Mouse (Mus musculus) liver, embryonic 13.5 days (tissue): ENCODE data around the gene Sort1. TPM values are rescaled to one million over a fixed set of nuclear protein-coding genes. Genes with fewer than 3 reads are reported as not detected.
A peak's percentile ranks its signal among the peaks of the same experiment; 100 is the strongest.

Experiments
- ATAC-seq: fragments of 200-750 bp; cut with Nextera tagmentation; 2 replicates; pipeline ENCODE4 v1.8.0; 2017; ENCODE audit warnings: low read depth, mild to moderate bottlenecking, moderate number of reproducible peaks, moderate library complexity
- DNase-seq: peaks from one replicate; pipeline ENCODE4 v3.0.0; 2022
- H3K27ac ChIP-seq: fragments of 300-500 bp; sonication (generic); 2 replicates; pipeline ENCODE4 v1.5.1; 2015; ENCODE audit warnings: moderate library complexity, mild to moderate bottlenecking, inconsistent platforms
- H3K27me3 ChIP-seq: fragments of 300-500 bp; sonication (generic); 2 replicates; pipeline ENCODE4 v1.6.1; 2015; ENCODE audit warnings: mild to moderate bottlenecking, inconsistent platforms
- H3K36me3 ChIP-seq: fragments of 300-500 bp; sonication (generic); 2 replicates; pipeline ENCODE4 v1.6.1; 2015; ENCODE audit warnings: mild to moderate bottlenecking, inconsistent platforms
- H3K4me1 ChIP-seq: fragments of 300-500 bp; sonication (generic); replicated peaks from 2 replicates; pipeline ENCODE4 v1.6.1; 2015; ENCODE audit warnings: inconsistent platforms
- H3K4me2 ChIP-seq: fragments of 300-500 bp; sonication (generic); 2 replicates; pipeline ENCODE4 v1.6.1; 2015; ENCODE audit warnings: inconsistent platforms, mild to moderate bottlenecking, moderate library complexity
- H3K4me3 ChIP-seq: fragments of 300-500 bp; sonication (generic); replicated peaks from 2 replicates; pipeline ENCODE4 v1.5.1; 2015; ENCODE audit warnings: mild to moderate bottlenecking, inconsistent platforms
- H3K9ac ChIP-seq: fragments of 300-500 bp; sonication (generic); 2 replicates; pipeline ENCODE4 v1.6.1; 2015; ENCODE audit warnings: mild to moderate bottlenecking, inconsistent platforms
- H3K9me3 ChIP-seq: fragments of 300-500 bp; sonication (generic); replicated peaks from 2 replicates; pipeline ENCODE4 v1.6.1; 2016; ENCODE audit warnings: inconsistent platforms
- WGBS: fragments of 180-500 bp; shearing (Covaris S2); methylation state at CpG from one replicate; pipeline ENCODE4 v1.1.7; 2015; ENCODE audit not compliant: insufficient replicate concordance; 5-methylcytosine and 5-hydroxymethylcytosine counted together
- polyA plus RNA-seq: library from polyadenylated mRNA; unstranded; fragments of >200 nt; fragmentation: Nextera tagmentation; extraction: Ambion mirVana; gene quantifications from 2 replicates; pipeline ENCODE4 v1.2.1, GENCODE M21; 2015

The Sort1 gene
- polyA plus RNA-seq, 1 experiment from 2014 or later: 2.6 TPM

DNA sequence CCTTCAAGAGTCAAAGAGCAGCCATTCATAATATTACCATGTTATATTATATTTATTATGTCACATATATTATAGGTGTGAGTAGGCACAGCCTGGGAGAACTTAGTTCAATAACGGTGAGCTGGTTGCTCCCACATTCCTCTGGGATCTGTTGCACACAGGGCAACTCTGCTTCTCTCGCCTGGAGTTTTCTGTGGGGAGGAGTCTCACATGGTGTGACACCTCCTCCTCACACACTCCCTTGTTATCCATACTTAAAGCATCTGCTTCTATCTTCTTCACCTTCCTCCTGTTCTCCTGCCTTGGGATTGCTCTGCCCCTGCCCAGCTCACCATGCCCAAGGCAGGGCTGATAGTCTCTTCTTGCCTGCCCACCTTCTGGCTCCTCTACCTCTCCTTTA, 57.2 kb downstream of the Sort1 start:
- no peak for DNase-seq
- no peak for ATAC-seq
- Histone ChIP-seq H3K4me2 (no peak overlapping the region), H3K9ac (no peak overlapping the region), H3K27ac (no peak overlapping the region), H3K4me3 (no peak overlapping the region), H3K36me3 (peaks cover 26% of the 10 kb centered on the region; the same call in 1 of the 2 replicates), H3K27me3 (no peaks in the 10 kb centered on the region), H3K9me3 (no peaks in the 10 kb centered on the region), H3K4me1 (no peaks in the 10 kb centered on the region; the same call in 1 of the 2 replicates)
- whole genome bisulfite sequencing: 61% methylated on average over 2 of the region's 2 CpGs

DNA sequence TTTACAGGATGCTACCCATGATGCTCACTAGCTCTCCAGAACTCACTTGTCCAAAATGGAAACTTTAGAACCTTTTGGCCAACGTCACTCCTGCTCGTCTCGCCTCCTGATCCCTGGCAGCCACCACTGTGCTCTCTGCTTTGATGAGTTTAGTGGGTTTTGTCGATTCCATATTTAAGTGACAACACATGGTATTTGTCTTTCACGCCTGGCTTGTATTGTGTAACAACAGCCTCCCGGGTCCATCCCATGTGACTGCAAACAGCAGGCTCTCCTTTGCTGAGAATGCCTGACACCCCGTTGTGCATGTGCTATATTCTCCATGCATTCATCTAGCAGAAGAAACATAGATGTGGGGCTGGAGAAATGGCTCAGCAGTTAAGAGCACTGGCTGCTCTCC, 58.3 kb downstream of the Sort1 start:
- ATAC-seq (no peak), DNase-seq (no peak)
- peaks cover 30% of the 10 kb centered on the region; the same call in 1 of the 2 replicates for H3K36me3 ChIP-seq
- H3K9me3 ChIP-seq: no peaks in the 10 kb centered on the region
- WGBS: 74% methylated on average over 7 of the region's 7 CpGs
- H3K4me3 ChIP-seq: no peak overlapping the region
- no peaks in the 10 kb centered on the region for H3K4me1 ChIP-seq
- H3K9ac ChIP-seq: no peak overlapping the region
- H3K27me3 ChIP-seq: no peaks in the 10 kb centered on the region
- no peak overlapping the region for H3K4me2 ChIP-seq
- H3K27ac ChIP-seq: no peak overlapping the region

DNA sequence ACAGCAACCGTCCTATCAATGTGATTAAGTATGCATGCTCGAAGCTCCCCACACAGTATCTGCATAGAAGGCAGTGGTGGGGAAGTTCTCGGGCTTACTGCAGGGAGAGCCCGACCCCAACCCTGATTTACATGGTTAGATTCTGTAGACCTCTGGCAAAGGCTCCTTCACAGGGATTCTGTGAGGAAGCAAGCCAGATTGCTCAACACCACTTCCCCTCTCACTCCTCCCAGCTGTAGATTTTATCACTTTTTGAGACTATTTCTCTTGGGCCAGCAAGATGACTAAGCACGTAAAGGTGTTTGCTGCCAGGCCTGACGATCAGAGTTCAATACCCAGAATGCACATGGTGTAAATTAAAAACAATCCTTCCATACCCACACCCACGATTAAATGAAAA, 62.0 kb downstream of the Sort1 start:
- H3K4me1 ChIP-seq: no peaks in the 10 kb centered on the region
- DNase-seq (no peak), ATAC-seq (no peak)
- WGBS: 43% methylated on average over 7 of the region's 7 CpGs
- H3K27me3 ChIP-seq: no peaks in the 10 kb centered on the region
- H3K9ac ChIP-seq: no peak overlapping the region
- no peaks in the 10 kb centered on the region for H3K9me3 ChIP-seq
- H3K4me2 ChIP-seq: no peak overlapping the region
- no peak overlapping the region for H3K4me3 ChIP-seq
- no peak overlapping the region for H3K27ac ChIP-seq
- H3K36me3 ChIP-seq: peaks cover 23% of the 10 kb centered on the region

DNA sequence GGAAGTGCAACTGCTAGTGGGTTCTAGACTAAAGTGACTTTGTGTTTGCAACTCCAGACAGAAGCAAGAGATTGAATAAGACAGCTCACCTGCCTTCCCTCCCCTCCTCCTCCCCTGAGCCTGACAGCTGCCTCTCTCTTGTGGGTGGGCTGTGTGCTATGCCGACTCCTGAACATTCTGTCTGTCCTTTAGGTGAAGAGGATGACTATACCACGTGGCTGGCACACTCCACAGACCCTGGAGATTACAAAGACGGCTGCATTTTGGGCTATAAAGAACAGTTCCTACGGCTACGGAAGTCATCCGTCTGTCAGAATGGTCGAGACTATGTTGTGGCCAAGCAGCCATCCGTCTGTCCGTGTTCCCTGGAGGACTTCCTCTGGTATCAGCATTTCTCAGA, 64.5 kb downstream of the Sort1 start:
- Histone ChIP-seq H3K4me1 (no peaks in the 10 kb centered on the region), H3K4me2 (no peak overlapping the region), H3K36me3 (peaks cover 26% of the 10 kb centered on the region), H3K27me3 (no peaks in the 10 kb centered on the region), H3K4me3 (no peak overlapping the region), H3K27ac (no peak overlapping the region), H3K9ac (no peak overlapping the region), H3K9me3 (no peaks in the 10 kb centered on the region)
- 66% methylated on average over 9 of the region's 9 CpGs for WGBS
- DNase-seq: no peak
- ATAC-seq: no peak

DNA sequence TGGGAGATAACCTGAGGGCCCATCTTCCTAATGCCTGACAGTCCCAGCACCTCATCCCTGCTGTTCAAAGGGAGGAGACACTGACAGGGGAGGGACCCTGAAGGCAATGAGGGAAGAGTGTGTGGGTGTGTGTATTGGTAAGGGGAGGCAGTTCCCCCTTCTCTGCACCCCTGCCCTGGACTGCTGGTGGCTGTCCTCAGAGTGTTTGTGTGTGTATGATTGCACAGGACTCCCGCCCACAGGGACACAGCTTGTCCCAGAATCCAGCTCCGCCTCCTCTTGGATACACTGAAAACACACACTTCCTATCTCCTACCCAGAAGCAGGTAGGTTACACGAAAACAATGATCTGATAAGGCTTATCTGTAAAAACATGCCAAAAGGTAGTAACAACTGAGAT, 71.4 kb downstream of the Sort1 start:
- DNase-seq (no peak), ATAC-seq (no peak)
- 0 out of 2 replicates have a peak, but pooled peaks cover 3% of the 10 kb centered on the region for H3K4me1 ChIP-seq
- peaks cover 31% of the 10 kb centered on the region for H3K36me3 ChIP-seq
- H3K27me3 ChIP-seq: no peaks in the 10 kb centered on the region
- no peak overlapping the region for H3K9ac ChIP-seq
- no peak overlapping the region for H3K4me2 ChIP-seq
- no peak overlapping the region for H3K4me3 ChIP-seq
- WGBS: 63% methylated on average over 3 of the region's 3 CpGs
- no peak overlapping the region for H3K27ac ChIP-seq
- H3K9me3 ChIP-seq: no peaks in the 10 kb centered on the region

DNA sequence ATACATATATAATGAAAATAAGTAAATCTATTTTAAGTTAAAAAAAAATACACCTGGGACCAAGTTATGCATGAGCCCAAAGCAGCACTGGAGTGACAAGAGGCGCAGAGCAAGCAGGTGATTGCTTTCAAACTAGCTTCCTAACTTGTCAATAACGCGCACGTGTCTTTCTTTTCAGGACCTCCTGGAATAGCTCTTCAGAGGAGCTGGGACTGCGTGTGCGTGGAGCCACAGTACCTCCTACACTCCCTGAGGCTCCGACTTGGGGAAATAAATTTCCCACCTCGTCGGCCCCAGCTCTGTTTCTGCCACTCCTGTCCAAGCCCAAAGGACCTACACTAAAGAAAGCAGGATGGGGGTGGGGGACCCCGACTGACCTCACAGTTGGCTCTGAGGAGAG, 73.2 kb downstream of the Sort1 start:
- no peaks in the 10 kb centered on the region for H3K27me3 ChIP-seq
- H3K4me2 ChIP-seq: no peak overlapping the region
- H3K27ac ChIP-seq: no peak overlapping the region
- no peaks in the 10 kb centered on the region for H3K9me3 ChIP-seq
- H3K4me1 ChIP-seq: peaks cover 7% of the 10 kb centered on the region; the same call in 1 of the 2 replicates
- H3K36me3 ChIP-seq: peaks cover 24% of the 10 kb centered on the region
- no peak for DNase-seq
- no peak overlapping the region for H3K9ac ChIP-seq
- no peak overlapping the region for H3K4me3 ChIP-seq
- 81% methylated on average over 10 of the region's 10 CpGs for WGBS
- no peak for ATAC-seq

DNA sequence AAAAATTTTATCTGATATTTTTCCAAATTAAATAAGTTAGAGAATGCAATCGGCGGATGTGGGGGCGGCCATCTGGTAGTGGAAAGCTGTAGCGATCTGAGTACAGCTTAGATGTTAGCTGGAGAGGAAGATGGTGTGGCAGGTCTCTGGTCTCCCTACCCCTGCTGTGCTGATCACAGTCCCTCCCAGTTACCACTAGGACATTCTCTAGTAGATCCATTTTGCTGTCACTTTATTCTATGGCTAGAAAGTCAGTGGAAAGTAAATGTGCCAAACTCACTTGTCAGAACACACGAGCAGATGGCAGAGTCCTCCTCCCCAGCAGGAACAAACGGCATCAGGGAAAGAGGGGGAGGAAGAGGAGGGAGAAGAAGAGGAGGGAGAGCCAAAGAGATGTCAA, 74.6 kb downstream of the Sort1 start:
- Histone ChIP-seq H3K36me3 (peaks cover 24% of the 10 kb centered on the region), H3K4me2 (no peak overlapping the region), H3K9me3 (no peaks in the 10 kb centered on the region), H3K9ac (no peak overlapping the region), H3K27me3 (no peaks in the 10 kb centered on the region), H3K27ac (no peak overlapping the region), H3K4me3 (no peak overlapping the region), H3K4me1 (peaks cover 10% of the 10 kb centered on the region; the same call in 1 of the 2 replicates)
- 71% methylated on average over 6 of the region's 6 CpGs for WGBS
- no peak for ATAC-seq
- DNase-seq: no peak

DNA sequence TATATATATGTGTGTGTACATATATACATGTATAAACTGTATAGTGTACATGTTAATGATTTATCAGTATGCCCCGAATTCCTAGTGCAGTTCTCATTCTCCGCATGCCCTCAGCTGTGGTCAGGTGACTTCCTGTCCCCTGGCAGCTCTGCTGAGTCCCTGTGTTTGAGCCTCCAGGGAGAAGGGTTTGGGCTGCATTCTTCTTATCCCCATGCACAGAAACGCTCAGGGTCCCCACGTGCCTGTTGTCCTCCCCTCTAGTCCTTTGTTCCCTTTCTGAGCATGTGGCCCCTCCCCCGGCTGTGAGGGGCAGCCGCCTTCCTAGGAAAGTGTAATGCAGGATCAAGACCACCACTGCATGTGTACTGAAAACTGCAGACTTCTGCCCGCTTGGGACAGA, 77.0 kb downstream of the Sort1 start:
- WGBS: 21% methylated on average over 7 of the region's 7 CpGs
- ATAC-seq (no peak), DNase-seq (no peak)
- Histone ChIP-seq H3K4me1 (peaks cover 22% of the 10 kb centered on the region), H3K9ac (no peak overlapping the region), H3K4me2 (no peak overlapping the region), H3K4me3 (no peak overlapping the region), H3K27me3 (no peaks in the 10 kb centered on the region), H3K36me3 (peaks cover 13% of the 10 kb centered on the region), H3K9me3 (no peaks in the 10 kb centered on the region), H3K27ac (no peak overlapping the region)

DNA sequence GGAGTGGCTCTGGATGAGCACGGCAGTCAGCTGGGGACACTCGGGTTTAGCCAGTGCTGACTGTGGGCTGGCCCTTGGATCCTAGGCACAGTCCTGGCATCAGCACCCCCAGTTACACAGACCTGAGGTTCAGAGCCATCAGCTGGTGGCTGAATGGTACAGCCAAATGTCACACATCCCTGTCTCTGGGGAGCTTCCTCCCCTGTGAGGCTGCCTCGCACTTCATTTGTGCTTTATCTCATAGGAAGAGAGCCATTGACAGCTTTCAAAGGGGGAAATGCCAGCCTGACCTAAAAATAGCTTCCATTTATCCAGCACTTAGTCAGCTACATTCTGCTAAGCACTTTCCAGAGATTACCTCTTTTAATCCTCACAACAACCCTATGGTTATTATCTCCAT, 79.7 kb downstream of the Sort1 start:
- no peaks in the 10 kb centered on the region for H3K27me3 ChIP-seq
- H3K27ac ChIP-seq: no peak overlapping the region
- H3K36me3 ChIP-seq: no peaks in the 10 kb centered on the region
- DNase-seq (no peak), ATAC-seq (no peak)
- no peak overlapping the region for H3K4me2 ChIP-seq
- 47% methylated on average over 3 of the region's 3 CpGs for WGBS
- peaks cover 33% of the 10 kb centered on the region for H3K4me1 ChIP-seq
- no peaks in the 10 kb centered on the region for H3K9me3 ChIP-seq
- H3K4me3 ChIP-seq: no peak overlapping the region
- no peak overlapping the region for H3K9ac ChIP-seq

DNA sequence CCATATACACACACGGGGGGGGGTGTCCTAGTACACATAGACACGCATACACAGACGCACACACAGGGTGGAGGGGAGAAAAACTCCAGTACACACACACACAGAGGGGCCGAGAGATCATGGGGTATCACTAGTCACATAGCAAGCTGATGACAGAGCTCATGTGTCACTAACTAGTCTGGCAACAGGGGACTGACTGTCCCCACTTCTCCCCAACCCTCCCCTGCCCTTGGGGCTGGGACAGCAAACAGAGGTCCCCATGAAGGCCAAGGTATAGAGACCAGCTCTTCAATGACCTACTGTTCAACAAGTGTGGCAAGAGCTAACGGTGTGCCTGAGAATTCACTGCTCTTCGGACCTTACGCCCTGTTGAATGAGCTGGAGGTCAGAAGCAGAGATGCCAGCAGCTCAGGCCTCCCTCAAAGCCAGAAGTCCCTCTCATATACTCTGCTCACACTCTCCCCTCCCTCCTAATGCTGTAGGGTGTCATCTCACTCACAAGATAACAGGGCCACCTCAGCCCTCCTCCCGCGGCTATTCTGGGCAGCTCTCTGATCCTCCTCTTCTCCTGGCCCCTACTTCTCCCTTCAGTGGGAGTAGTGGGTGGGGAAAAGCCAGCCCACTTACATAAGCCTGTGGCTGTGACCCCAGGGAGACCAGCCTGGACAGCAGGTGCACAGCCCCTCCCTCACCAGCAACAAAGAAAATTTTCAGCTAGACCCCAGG, 80.6 kb downstream of the Sort1 start, which contains the start of gene Mybphl:
TSS of gene Mybphl (plus strand) at position 642 of the 726 bp plus-strand sequence.
- 42% methylated on average over 9 of the region's 9 CpGs for WGBS
- Histone ChIP-seq H3K36me3 (no peaks in the 10 kb centered on the region), H3K9ac (no peak within 1 kb of the TSS), H3K4me2 (no peak within 1 kb of the TSS), H3K4me1 (peaks cover 39% of the 10 kb centered on the region), H3K4me3 (no peak within 1 kb of the TSS), H3K27ac (no peak within 1 kb of the TSS), H3K9me3 (no peaks in the 10 kb centered on the region), H3K27me3 (no peaks in the 10 kb centered on the region)
- DNase-seq: no peak
- 0 out of 2 replicates have a peak, but pooled peaks have one; percentile 21 for ATAC-seq

DNA sequence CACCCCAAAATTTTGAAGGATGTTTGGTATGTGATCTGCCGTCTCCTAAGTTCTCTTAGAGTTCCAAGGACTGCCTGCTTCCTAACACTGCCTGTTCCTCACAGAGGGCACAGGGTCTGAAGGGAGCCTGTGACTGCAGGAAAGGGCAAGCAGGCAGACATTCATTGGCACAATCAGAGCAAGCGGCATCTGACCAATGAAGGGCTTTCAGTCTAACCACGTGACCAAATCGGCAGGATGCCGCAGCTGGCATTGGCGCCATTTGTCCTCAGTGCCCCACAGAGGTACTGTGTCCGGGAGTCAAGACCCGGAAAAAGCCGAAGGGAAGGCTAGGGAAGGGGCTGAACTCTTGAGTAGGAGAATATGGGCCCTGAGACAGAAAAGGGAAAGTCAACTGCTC, 83.3 kb downstream of the Sort1 start:
- Histone ChIP-seq H3K4me3 (no peak overlapping the region), H3K27ac (no peak overlapping the region), H3K27me3 (no peaks in the 10 kb centered on the region), H3K9ac (no peak overlapping the region), H3K36me3 (no peaks in the 10 kb centered on the region), H3K4me2 (no peak overlapping the region), H3K4me1 (peaks cover 35% of the 10 kb centered on the region), H3K9me3 (no peaks in the 10 kb centered on the region)
- ATAC-seq: no peak
- 44% methylated on average over 9 of the region's 9 CpGs for WGBS
- no peak for DNase-seq

DNA sequence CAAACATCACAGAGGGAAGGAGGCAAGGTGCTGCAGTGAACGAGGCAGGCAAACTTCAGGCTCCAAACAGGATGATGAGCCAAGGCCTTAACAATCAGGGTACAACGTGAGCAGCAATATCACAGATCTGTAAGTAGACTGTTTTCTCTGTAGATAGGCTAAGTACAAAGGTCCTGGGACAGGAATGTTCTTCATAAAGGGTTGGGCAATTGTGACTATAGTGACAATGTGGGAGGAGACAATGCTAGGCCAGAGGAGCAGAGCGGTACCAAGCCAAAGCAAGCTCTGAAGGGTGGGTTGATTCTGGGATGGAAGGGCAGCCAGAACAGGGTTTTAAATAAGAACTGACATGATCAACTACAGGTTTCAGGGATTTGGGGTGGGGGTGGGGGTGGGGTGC, 83.9 kb downstream of the Sort1 start:
- no peaks in the 10 kb centered on the region for H3K27me3 ChIP-seq
- no peak overlapping the region for H3K27ac ChIP-seq
- no peaks in the 10 kb centered on the region for H3K36me3 ChIP-seq
- no peaks in the 10 kb centered on the region for H3K9me3 ChIP-seq
- ATAC-seq: no peak
- no peak overlapping the region for H3K9ac ChIP-seq
- no peak for DNase-seq
- no peak overlapping the region for H3K4me2 ChIP-seq
- peaks cover 35% of the 10 kb centered on the region for H3K4me1 ChIP-seq
- no peak overlapping the region for H3K4me3 ChIP-seq
- WGBS: 62% methylated on average over 3 of the region's 3 CpGs
